Mouse (Mus musculus): ENCODE data around the gene 1700019N19Rik.

1700019N19Rik gene

DNA sequence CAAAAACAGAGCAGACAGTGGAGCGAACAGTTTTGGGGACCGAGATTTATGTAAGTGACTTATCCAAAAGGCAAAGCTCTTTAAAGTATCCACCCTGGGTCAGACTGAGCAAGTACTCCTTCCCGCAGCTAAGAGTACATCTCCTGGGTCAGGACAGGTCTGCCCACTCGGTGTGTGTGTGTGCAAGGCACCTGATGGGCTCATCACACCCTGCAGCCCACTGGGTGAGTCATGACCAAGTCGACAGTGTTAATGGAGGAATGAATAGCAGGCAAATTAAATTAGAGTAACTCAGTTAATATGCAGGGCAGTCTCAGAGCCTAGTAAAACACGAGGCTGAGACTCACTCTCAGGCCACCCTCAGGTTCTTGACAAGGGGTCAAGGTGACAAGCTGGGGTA, 14.6 kb upstream of the 1700019N19Rik start:
- no peak for DNase-seq (ENCODE audit: extremely low read depth, low read depth)

DNA sequence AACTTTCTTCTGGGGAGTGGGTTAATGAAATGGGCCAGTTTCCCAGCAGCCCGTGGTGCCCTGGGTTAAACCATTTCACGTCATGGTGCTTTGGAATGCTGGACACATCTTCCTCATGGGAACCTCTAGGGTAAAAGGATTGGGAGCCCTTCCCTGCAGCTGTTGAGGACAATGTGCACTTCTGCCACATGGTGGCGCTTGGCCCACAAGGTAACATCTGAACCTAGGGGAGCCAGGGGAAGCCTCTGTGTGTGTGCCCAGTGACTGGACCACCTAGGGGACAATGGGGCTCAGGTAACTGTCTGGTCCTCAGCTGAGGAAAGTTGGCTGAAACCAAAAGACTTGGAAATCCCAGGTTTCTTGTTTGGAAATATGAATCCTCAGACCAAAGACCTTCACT, 12.1 kb upstream of the 1700019N19Rik start:
- DNase-seq (ENCODE audit: extremely low read depth, low read depth): no peak

DNA sequence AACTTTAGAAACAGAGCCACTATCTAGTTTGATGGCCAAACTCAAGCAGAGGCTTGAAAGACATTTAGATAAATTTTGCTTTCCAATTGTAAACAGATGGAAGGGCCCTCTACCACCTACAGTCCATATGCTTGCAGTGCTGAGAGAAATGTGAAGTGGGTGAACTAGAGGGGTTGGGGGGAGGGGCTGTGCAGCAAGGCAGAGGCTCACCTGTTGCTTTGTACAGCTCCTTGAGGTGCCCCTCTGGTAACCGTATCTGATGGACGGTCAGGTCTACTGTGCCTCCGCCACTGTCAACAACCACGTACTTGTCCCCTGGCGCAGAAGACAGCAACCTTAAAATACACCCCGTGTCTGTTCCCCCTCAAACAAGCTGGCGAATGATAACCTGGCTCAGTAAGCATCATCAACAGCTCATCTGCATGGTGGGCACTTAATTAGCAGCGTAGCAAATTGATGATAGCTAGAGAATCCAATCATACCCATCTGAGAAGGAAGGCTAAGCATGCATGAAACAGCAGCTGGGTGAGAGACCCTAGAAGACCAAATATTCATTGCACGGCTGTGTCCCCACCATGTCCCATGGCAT, 11.0 kb upstream of the 1700019N19Rik start:
- DNase-seq (ENCODE audit: extremely low read depth, low read depth): no peak

DNA sequence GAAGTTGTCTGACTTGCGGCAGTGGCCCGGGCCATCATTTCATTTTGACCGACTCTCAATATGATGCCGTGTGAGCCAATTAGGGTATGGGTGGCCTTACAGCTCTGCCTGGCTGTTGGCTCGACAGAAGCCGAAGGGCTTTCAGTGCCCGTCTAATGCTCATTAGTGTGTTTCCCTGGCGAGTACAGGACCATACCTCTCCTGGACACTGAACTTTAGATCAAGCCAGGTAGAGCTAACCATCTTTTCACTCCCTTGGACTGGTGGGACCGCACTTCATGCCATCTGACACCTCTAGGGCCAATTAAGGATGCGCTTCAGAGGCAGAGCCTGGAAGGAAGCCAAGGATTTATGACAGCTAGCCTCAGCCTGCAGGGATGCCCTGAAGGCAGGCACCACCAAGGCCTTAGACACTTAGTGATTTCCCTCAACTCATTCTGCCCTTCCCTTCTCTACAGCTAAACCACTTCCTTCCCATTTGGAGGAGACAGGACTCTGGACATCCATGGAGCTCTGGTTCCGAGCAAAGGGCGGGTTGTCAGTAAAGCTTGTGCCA, 931 bp upstream of the 1700019N19Rik start:
- no peak for DNase-seq (ENCODE audit: extremely low read depth, low read depth)

DNA sequence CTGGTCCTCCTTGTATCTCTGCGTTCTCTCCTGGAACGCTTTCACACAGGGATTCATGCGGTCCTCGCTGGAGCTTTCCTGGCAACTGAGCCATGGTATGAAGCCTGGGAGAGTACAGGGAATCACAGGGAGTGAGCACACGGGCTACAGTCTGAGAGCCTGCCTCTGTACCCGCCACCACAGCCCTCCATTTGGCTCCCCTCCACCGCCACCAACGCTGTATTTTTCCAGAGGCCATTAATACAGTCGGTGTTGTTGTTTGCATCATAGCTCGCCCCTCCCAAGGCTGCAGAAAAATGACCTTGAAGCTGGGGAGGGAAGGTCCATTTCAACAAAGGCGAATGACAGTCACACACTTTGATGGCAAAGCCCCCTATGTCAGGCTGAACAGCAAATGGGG, 5.1 kb downstream of the 1700019N19Rik start:
- DNase-seq (ENCODE audit: extremely low read depth, low read depth): no peak

DNA sequence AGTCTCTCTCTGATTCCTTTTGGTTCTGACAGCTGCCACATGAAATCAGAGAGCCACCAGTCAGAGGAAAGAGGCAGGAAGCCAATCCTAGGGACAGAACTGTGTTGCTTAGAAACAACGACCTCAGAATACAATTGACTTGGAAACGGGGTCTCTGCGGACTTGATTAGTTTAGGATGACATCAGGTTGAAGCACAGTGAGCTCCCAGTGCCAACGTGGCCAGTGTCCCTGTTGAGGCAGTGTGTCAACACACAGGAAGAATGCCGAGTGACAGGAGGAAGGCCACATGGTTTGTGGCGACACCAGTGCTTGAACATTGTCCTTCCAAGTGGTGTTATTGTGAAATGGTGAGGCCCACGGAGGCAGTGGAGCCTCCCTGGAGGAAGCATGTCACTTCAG, 10.3 kb downstream of the 1700019N19Rik start:
- no peak for DNase-seq (ENCODE audit: extremely low read depth, low read depth)

DNA sequence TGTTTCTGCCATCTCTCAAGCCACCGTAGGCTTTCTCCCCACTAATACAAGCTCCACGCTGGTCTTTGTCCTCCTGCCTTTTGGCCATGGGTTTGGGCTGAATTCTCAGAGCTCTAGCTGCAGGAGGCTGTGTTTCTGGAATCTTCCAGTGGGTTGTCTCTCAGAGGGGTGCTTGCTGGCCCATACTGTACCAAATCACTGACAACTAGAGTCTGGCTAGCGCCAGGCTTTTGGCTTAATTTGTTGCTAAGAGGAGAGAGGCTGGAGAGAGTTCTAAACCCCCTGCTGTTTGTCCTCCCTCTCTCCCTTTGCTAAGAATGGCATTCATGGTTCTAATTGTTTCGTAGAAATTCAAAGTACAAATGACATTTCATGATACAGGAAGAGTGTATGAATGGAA, 12.7 kb downstream of the 1700019N19Rik start:
- no peak for DNase-seq (ENCODE audit: extremely low read depth, low read depth)

DNA sequence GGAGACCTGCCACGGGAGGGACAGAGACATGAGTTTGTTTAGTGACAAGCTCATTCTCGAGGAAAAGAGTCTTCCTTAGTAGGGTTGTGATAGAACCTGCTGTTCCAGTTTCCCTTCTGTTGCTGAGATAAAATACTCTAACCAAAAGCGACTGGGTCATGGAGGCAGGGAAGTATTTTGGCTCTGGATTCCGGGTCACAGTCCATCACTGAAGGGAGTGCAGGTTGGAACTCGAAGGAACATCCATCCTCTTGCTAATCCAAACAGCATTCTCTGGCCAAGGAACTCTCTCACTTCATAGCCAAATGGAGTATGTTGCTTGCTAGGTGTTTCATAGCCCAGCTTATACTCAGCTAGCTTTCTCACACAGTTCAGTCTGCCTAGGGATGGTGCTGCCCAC, 17.8 kb downstream of the 1700019N19Rik start:
- DNase-seq (ENCODE audit: extremely low read depth, low read depth): no peak

DNA sequence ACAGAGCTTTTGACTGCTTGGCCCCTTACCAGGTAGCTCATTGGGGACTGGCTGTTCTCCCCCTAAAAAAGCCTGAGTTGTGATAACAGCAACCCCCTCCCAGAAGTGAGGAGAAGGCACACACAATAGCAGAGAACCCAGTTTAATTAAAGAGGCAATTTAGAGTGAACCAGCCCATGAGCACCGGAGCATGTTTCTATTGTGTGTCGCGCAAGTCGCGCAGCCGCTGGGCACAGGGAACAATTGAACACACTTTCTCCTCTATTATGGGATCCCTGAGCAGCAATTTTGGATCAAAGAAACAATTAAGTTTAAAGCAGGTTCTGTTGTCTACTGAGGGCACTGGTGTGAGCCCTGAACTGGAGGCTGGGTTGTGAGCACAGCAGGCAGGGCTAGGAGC, 26.9 kb downstream of the 1700019N19Rik start:
- DNase-seq (ENCODE audit: extremely low read depth, low read depth): no peak

DNA sequence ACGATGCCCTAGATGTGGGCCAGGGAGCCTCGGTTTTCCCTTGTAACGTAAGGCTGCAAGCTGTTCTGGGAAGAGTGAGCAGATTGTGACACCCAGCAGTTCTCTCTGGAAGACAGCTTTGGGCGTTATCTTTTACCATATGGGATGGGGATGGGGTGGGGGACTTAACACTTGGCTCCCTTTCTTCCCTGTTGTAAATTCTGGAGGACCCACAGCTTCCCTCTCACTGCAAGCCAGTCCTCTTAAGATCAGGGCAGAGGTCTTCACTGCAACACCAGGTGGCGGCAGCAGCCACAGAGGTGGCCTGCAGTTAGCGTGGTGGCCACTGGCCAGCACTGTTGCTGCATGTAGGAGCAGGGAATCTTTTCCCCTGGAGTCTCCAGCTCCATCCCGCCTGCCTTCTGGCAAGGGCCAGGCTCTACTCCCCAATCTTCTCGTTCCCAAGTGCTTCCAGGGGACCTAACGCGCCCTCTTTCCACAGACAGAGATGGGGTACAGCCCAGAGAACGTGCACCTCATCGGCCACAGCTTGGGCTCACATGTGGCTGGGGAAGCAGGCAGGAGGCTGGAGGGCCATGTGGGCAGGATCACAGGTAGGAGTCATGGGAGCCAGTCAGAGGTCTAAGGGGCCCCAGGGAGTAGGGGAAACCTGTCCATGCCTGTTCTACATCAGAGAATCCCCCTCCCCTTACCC, 31.3 kb downstream of the 1700019N19Rik start:
- DNase-seq (ENCODE audit: extremely low read depth, low read depth): no peak

DNA sequence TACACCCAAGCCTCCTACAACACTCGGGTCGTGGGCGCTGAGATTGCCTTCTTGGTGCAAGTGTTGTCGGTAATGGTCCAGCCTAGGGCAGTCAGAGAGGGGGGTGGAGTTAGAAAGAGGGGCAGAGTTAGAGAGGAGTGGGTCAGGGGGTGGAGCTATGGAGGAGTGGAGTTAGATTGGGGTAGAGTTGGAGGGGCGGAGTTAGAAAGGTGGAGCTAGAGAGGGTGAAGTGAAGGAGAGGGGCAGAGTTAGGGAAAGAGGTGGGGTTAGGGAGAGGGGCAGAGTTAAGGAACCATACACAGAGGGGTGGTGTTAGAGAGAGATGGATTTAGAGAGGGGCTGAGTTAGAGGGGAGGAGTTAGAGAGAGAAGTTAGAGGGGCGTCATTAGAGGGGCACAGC, 31.9 kb downstream of the 1700019N19Rik start:
- no peak for DNase-seq (ENCODE audit: extremely low read depth, low read depth)

DNA sequence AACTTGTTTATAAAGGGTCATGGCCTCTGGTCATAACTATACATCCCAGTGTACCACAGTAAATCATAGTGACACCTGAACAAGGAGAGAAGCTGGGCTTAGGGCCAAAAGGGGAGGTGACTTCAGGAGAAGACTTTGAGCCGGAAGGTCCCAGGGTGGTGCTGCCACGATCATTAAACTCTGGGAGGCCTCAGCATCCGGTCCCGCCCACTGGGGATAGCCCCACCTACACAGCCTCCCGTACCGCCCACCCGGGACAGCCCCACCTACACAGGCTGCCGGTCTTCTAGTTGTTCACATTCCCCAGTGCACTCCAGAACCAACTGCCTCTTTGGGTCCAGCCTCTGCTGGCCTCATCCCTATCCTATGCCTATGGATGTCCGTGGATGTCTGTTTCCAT, 34.8 kb downstream of the 1700019N19Rik start, which contains the start of gene Pnliprp2:
Gene Pnliprp2, plus strand, starts transcription at position 297 of the 400 bp plus-strand sequence.
- no peak for DNase-seq (ENCODE audit: extremely low read depth, low read depth)

DNA sequence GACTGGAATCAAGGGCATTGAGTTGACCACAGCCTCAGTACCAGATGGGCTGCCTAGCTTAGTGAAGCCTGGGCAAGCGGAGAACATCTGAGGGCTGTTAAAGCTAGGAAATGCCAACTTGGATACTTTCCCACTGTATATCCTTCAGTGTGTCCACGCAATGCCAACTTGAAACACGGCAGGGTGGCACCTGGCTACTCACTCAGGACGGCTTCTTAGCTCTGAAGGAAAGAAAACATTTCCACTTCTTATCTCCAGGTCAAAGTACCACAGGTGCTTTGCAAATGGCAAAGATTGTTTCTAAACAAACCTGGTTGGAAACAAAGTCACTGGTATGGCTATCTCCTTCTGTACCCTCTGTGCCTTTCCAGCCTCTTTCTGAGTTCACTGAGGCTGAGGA, 35.4 kb downstream of the 1700019N19Rik start:
- no peak for DNase-seq (ENCODE audit: extremely low read depth, low read depth)

DNA sequence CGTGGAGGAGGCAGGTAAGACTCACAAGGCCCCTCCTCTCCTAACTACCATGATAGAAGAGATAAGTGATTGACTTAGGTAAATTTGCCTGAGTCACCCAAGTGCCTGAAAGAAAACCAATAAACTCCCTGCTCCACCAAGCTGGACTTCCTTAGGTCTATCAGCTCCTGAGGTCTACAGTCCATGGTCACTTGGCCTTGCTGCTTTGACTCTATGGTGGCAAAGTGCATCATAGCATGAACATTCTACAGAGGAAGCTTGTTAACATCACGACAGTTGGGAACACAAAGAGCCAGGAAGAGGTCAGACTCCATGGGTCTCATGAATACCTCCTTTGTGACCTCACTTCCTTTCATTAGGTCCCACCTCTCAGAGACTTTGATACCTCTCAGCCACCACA, 42.8 kb downstream of the 1700019N19Rik start:
- no peak for DNase-seq (ENCODE audit: extremely low read depth, low read depth)

DNA sequence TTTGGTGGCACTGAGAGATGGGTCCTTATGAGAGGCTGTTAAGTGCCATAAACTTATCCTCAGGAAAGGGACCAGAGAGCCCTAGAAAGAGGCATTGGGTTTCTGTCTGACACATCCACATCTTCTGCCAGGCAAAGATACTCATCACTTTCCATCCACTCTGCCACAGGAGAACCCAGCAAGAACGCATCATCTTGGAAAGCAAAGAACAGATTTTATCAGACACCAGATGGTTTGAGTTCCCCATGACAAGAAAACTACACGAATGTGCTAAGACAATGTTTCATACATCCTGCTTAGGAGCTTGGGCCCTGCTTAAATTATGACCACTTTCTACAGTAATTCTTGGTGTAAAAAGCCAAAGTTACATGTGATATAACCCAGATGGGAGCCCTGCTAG, 43.4 kb downstream of the 1700019N19Rik start:
- no peak for DNase-seq (ENCODE audit: extremely low read depth, low read depth)

DNA sequence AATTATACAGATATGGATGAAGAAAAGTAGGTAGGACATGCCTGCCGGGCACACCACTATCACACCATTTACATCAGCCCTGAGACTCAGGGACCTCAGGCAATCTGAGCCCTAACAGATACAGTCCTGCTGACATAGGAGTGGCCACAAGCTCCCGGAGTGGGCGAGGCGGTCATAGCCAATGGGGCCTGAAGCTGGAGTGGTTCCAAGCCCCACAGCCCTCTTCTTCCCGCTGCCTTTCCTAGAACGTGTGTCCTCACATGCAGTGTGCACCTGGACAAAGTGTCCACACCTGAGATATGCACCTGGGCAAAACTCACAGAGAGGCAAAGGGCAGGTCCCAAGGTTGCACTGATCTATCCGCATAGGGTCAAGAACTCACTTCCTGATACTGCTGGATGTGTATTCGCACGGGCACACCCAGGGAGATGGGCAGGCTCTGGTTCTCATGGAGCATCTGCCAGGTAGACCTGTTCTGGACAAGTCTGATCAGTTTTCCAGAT, 46.7 kb downstream of the 1700019N19Rik start:
- no peak for DNase-seq (ENCODE audit: extremely low read depth, low read depth)

DNA sequence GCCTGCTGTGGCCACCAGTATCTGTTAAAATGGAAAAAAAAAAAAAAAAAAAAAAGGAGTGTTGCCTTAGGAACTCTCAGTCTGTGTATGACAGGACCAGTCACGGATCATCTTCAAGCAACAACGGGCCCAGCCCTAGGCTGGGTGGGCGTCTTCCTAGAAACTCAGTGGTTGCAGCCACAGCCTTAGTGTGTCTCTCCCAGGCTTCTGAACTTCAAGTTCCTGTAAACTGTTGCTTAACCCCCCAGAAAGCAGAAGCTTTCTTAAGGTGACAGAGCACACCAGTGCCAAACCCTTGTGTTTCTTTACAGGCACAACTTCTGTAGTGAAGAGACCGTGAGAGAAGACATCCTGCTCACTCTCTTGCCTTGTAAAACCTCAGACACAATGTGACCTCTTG, 50.5 kb downstream of the 1700019N19Rik start:
- DNase-seq (ENCODE audit: extremely low read depth, low read depth): no peak

DNA sequence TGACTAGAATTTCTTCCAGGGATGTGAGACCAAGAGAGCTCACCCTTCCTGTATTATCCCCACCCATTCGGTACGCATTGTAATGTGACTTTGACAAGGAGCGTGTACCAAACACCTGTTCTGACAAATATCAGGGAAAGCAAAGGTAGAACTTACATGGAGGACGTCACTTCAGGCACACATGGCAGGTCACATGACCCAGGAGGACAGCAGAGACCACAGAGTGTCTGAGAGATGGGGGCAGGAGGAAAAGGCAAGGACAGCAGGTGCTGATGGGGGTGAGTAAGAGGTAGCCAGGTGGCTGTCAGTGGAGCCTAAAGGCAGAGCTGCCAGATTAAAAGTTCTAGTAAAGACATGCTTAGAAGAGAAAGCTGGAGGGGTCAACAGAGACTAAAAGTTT, 51.5 kb downstream of the 1700019N19Rik start:
- DNase-seq (ENCODE audit: extremely low read depth, low read depth): no peak

DNA sequence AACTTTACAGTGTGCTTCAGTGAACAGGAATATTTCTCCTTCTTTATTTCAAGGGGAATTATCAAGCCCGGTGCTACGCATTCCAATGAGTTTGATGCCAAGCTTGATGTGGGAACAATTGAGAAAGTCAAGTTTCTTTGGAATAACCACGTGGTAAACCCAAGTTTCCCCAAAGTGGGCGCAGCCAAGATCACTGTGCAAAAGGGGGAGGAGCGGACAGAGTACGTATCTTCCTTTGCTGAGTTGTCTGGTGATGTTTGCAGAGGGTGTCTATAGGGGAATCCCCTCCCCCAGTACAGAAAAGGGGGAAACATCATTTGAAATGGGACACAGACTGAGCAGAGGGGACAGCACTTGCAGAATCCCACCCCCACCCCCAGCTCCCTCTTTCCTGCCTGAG, 53.2 kb downstream of the 1700019N19Rik start:
- no peak for DNase-seq (ENCODE audit: extremely low read depth, low read depth)

DNA sequence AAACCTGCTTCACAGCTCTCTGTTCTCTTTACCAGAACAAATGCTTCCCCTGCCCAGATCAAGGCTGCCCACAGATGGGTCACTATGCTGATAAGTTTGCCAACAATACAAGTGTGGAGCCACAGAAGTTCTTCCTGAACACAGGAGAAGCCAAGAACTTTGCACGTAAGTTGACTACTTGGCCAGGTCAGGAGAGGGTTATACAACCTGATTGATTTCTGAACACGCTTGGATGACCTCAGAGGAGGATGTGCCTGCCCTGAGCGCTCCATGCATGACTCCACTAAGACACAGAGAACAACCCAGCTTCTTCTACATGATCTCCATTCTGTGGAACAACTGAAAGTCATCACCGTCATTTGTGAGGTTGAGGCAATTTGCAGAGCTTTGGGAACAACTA, 56.1 kb downstream of the 1700019N19Rik start:
- no peak for DNase-seq (ENCODE audit: extremely low read depth, low read depth)
